In the genomic region with DNA sequence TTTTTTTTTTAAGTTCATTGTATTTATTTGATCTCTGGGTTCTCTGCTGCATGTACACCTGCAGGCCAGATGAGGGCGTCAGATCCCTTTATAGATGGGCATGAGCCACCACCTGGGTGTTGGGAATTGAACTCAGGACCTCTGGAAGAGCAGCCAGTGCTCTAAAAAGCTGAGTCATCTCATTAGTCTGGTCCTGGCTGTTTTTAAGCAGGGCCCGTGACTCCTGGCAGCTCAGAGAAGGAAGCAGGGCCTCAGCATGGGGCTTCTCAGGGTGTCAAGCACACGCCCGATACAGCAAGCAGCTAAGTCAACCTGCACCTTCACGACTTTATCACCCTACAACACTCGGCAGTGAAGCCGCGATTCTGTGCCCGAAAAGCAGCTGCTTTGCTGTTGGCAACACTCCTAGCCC, we compare ENCODE assay signal across 15 mouse cellular contexts. TPM values are rescaled to one million over a fixed set of nuclear protein-coding genes. Genes with fewer than 3 reads are reported as not detected.
DNase-seq lines count a peak whose midpoint lies in the region; ATAC-seq and TF ChIP-seq lines count a peak whose summit lies in the region.
"Had no signal": no experiment of that assay in that cellular context is flagged by ENCODE, and none has a peak within 500 bp of the region (broad histone marks: within the 10 kb centered on the region; RNA-seq: fewer than 3 reads in every experiment).

No protein-coding gene starts in this region.

- no peak overlapping the region for H3K27ac ChIP-seq in intestine, postnatal 0 days (ENCODE audit: low read depth, low read length)
- H3K27ac ChIP-seq in intestine, embryonic 15.5 days: no peak overlapping the region
- H3K27ac ChIP-seq in forebrain, embryonic 15.5 days (replicated peaks): no peak overlapping the region
- H3K27ac ChIP-seq: forebrain, embryonic 10.5 days had no signal

- 0 out of 2 replicates have a peak, but pooled peaks cover 2% of the 10 kb centered on the region for H3K4me1 ChIP-seq in intestine, postnatal 0 days (replicated peaks; ENCODE audit: control insufficient read depth, insufficient read depth, low read length)
- H3K4me1 ChIP-seq in intestine, embryonic 15.5 days (replicated peaks): peaks cover 8% of the 10 kb centered on the region
- H3K4me1 ChIP-seq in forebrain, embryonic 15.5 days: peaks cover 16% of the 10 kb centered on the region

- 0 out of 2 replicates have a peak, but pooled peaks have one; percentile 14 for TF ChIP-seq CTCF in intestine, postnatal 0 days (IDR thresholded peaks at IDR 0.05; ENCODE audit: low read depth)

- ATAC-seq in intestine, postnatal 0 days: no peak
- ATAC-seq in intestine, embryonic 15.5 days: no peak
- ATAC-seq in erythroid progenitor cell, adult 5-6 weeks (replicated peaks; ENCODE audit: low FRiP score, poor library complexity, severe bottlenecking): peak; percentile 49
- ATAC-seq in megakaryocyte-erythroid progenitor cell, adult 5-6 weeks (replicated peaks; ENCODE audit: low FRiP score, low TSS enrichment, poor library complexity, severe bottlenecking): peak; percentile 84
- no peak for ATAC-seq in forebrain, embryonic 15.5 days (replicated peaks)
- ATAC-seq: inflammation-experienced regulatory T-cells, adult 6 months had no signal

- no peak overlapping the region for H3K4me3 ChIP-seq in intestine, postnatal 0 days (ENCODE audit: low read depth, low read length)
- no peak overlapping the region for H3K4me3 ChIP-seq in intestine, embryonic 15.5 days (replicated peaks)
- H3K4me3 ChIP-seq in forebrain, embryonic 15.5 days: no peak overlapping the region
- H3K4me3 ChIP-seq: forebrain, embryonic 10.5 days had no signal

- H3K4me2 ChIP-seq in intestine, postnatal 0 days (replicated peaks; ENCODE audit: low read depth): no peak overlapping the region
- no peak overlapping the region for H3K4me2 ChIP-seq in intestine, embryonic 15.5 days (replicated peaks)
- H3K4me2 ChIP-seq in forebrain, embryonic 15.5 days (replicated peaks): no peak overlapping the region

- H3K9ac ChIP-seq in intestine, postnatal 0 days (ENCODE audit: low read depth, low read length): no peak overlapping the region
- no peak overlapping the region for H3K9ac ChIP-seq in intestine, embryonic 15.5 days
- no peak overlapping the region for H3K9ac ChIP-seq in forebrain, embryonic 15.5 days (replicated peaks)

- no peaks in the 10 kb centered on the region for H3K27me3 ChIP-seq in intestine, postnatal 0 days (replicated peaks; ENCODE audit: control insufficient read depth, insufficient read depth, low read length)
- H3K27me3 ChIP-seq in intestine, embryonic 15.5 days (replicated peaks): no peaks in the 10 kb centered on the region
- H3K27me3 ChIP-seq in forebrain, embryonic 15.5 days: no peaks in the 10 kb centered on the region

- peaks cover 83% of the 10 kb centered on the region for H3K36me3 ChIP-seq in intestine, postnatal 0 days (ENCODE audit: control insufficient read depth, insufficient read depth)
- peaks cover 70% of the 10 kb centered on the region for H3K36me3 ChIP-seq in intestine, embryonic 15.5 days
- peaks cover 87% of the 10 kb centered on the region for H3K36me3 ChIP-seq in forebrain, embryonic 15.5 days

- WGBS in intestine, postnatal 0 days: 71% methylated on average over 9 of the region's 9 CpGs
- WGBS in intestine, embryonic 15.5 days: 79% methylated on average over 9 of the region's 9 CpGs
- WGBS in forebrain, embryonic 15.5 days: 88% methylated on average over 9 of the region's 9 CpGs

- no peaks in the 10 kb centered on the region for H3K9me3 ChIP-seq in intestine, postnatal 0 days (ENCODE audit: control insufficient read depth)
- H3K9me3 ChIP-seq in intestine, embryonic 15.5 days: no peaks in the 10 kb centered on the region
- H3K9me3 ChIP-seq in forebrain, embryonic 15.5 days: no peaks in the 10 kb centered on the region
- H3K9me3 ChIP-seq: forebrain, embryonic 10.5 days had no signal

- peak; percentile 48 for DNase-seq in MEL-GATA-1-ER (ENCODE audit: extremely low read depth, low read depth)
- no peak for DNase-seq in layer of hippocampus, adult 11-12 months (ENCODE audit: low spot score)
- DNase-seq in cerebellum, postnatal 4 days (ENCODE audit: low spot score in 2 of 2): no peak
- DNase-seq: adrenal gland, postnatal 25 days; cerebellum, adult 8-10 months; heart, postnatal 4 days; kidney, postnatal 10 days; spleen, adult 18-20 months had no signal

RNA-seq across cellular contexts. Expression of a gene that starts 5.5 kb away (rescaled TPM):
- 59.5 and 67.4 TPM in 2 replicates for polyA plus RNA-seq in intestine, postnatal 0 days (2015; fragmentation: Nextera tagmentation; extraction: Ambion mirVana)
- 187 and 189 TPM in 2 replicates for polyA plus RNA-seq in intestine, embryonic 15.5 days (2015; fragmentation: Nextera tagmentation; extraction: Ambion mirVana)
- 85.1 and 85.8 TPM in 2 replicates for total RNA-seq in erythroid progenitor cell, adult 5-6 weeks (2015; ENCODE audit: low replicate concordance)
- 66.9 and 68.2 TPM in 2 replicates for total RNA-seq in erythroid progenitor cell, adult 5-6 weeks (2017; ENCODE audit: low replicate concordance)
- 308 and 313 TPM in 2 replicates for total RNA-seq in megakaryocyte-erythroid progenitor cell, adult 5-6 weeks (2014; fragmentation: Nextera tagmentation)
- 315 and 357 TPM in 2 replicates for total RNA-seq in megakaryocyte-erythroid progenitor cell, adult 5-6 weeks (2017)
- 186 and 199 TPM in 2 replicates for polyA plus RNA-seq in forebrain, embryonic 15.5 days (2015; fragmentation: Nextera tagmentation; extraction: Ambion mirVana)

RNA-seq across cellular contexts. Expression of a gene that starts 8.6 kb away (rescaled TPM):
- 0.33 and 0.46 TPM in 2 replicates for polyA plus RNA-seq in intestine, postnatal 0 days (2015; fragmentation: Nextera tagmentation; extraction: Ambion mirVana)
- 2.5 and 2.6 TPM in 2 replicates for polyA plus RNA-seq in intestine, embryonic 15.5 days (2015; fragmentation: Nextera tagmentation; extraction: Ambion mirVana)
- total RNA-seq in erythroid progenitor cell, adult 5-6 weeks (2015; ENCODE audit: low replicate concordance): 3.4 and 4.3 TPM in 2 replicates
- total RNA-seq in erythroid progenitor cell, adult 5-6 weeks (2017; ENCODE audit: low replicate concordance): 1.2 and 1.4 TPM in 2 replicates
- total RNA-seq in megakaryocyte-erythroid progenitor cell, adult 5-6 weeks (2014; fragmentation: Nextera tagmentation): 8.0 and 9.6 TPM in 2 replicates
- total RNA-seq in megakaryocyte-erythroid progenitor cell, adult 5-6 weeks (2017): 5.4 and 9.3 TPM in 2 replicates
- polyA plus RNA-seq in forebrain, embryonic 15.5 days (2015; fragmentation: Nextera tagmentation; extraction: Ambion mirVana): 13.8 and 14.5 TPM in 2 replicates

RNA-seq across cellular contexts. Expression of a gene that starts 36.3 kb away (rescaled TPM):
- polyA plus RNA-seq in intestine, postnatal 0 days (2015; fragmentation: Nextera tagmentation; extraction: Ambion mirVana): 165 and 173 TPM in 2 replicates
- 314 and 350 TPM in 2 replicates for polyA plus RNA-seq in intestine, embryonic 15.5 days (2015; fragmentation: Nextera tagmentation; extraction: Ambion mirVana)
- total RNA-seq in erythroid progenitor cell, adult 5-6 weeks (2015; ENCODE audit: low replicate concordance): 151 and 152 TPM in 2 replicates
- total RNA-seq in erythroid progenitor cell, adult 5-6 weeks (2017; ENCODE audit: low replicate concordance): 30.3 and 35.2 TPM in 2 replicates
- total RNA-seq in megakaryocyte-erythroid progenitor cell, adult 5-6 weeks (2014; fragmentation: Nextera tagmentation): 335 and 427 TPM in 2 replicates
- total RNA-seq in megakaryocyte-erythroid progenitor cell, adult 5-6 weeks (2017): 80.6 and 101 TPM in 2 replicates
- polyA plus RNA-seq in forebrain, embryonic 15.5 days (2015; fragmentation: Nextera tagmentation; extraction: Ambion mirVana): 230 and 238 TPM in 2 replicates

Comparison
In these comparisons a context has a peak if more than half of its experiments do, and no peak if none do; other contexts are left out.
1. ATAC-seq: peak in erythroid progenitor cell, adult 5-6 weeks (single experiment) and megakaryocyte-erythroid progenitor cell, adult 5-6 weeks (single experiment); none in intestine, postnatal 0 days (single experiment), intestine, embryonic 15.5 days (single experiment) and forebrain, embryonic 15.5 days (single experiment).